Mouse (Mus musculus) spleen, embryonic (tissue): Measurements from ENCODE around the gene Gys2.

Experiments
- CTCF ChIA-PET: fragments of 350-600 bp; sonication (Branson Sonifier 250); formaldehyde crosslinking; loops from one replicate; lab custom pipeline; 2022; lab: Charles Lee

Gene Gys2

GRCm38 (mm10) chr6:142377081-142377480 is 95.8 kb downstream of the Gys2 start:
- CTCF ChIA-PET, result no interaction called here
